Mouse (Mus musculus): ENCODE measurements around the gene AA986860.

AA986860 gene

GRCm38 (mm10) chr1:130734452-130734851, 2.7 kb downstream of the AA986860 start:
- DNase-seq (ENCODE audit: extremely low spot score, low spot score) = no peak

DNA sequence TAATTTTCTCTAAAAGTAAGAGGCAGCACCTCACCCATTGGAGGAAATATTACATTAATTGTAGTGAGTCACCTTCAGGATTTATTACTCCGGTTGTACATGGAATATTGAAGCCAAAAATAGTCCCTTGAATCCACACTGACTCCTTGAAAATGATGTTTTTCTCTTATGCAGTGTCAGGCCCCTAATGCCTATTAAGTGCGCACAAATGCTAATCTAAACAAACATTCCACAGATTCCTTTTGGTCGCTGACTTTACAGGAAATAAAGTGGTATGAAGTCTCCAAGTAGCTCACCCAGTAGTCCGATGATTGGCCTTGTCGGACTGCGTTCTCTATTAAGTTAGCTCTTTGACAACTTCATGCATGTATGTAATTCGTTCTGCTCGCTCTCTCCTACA, 3.1 kb downstream of the AA986860 start:
- no peak for DNase-seq (ENCODE audit: extremely low spot score, low spot score)

GRCm38 (mm10) chr1:130737411-130737881, 5.7 kb downstream of the AA986860 start:
- no peak for DNase-seq (ENCODE audit: extremely low spot score, low spot score)

DNA sequence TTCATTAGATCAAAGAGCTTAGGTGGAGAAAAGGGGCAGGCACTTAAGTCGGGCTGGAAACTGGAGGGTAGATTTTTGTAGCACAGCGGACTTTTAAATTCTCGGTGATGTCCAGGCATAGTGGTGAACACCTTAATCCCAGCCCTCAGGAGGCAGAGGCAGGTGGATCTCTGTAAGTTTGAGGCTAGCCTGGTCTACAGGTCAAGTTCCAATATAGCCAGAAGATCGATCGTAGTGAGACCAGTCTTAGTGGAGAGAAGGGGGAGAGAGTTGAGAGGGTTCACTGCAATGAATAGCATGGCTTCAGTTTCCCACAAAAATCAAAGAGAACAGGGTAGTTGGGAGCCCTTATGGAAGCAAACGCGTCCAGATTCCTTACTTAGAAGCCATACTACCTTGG, 6.1 kb downstream of the AA986860 start:
- no peak for DNase-seq (ENCODE audit: extremely low spot score, low spot score)

DNA sequence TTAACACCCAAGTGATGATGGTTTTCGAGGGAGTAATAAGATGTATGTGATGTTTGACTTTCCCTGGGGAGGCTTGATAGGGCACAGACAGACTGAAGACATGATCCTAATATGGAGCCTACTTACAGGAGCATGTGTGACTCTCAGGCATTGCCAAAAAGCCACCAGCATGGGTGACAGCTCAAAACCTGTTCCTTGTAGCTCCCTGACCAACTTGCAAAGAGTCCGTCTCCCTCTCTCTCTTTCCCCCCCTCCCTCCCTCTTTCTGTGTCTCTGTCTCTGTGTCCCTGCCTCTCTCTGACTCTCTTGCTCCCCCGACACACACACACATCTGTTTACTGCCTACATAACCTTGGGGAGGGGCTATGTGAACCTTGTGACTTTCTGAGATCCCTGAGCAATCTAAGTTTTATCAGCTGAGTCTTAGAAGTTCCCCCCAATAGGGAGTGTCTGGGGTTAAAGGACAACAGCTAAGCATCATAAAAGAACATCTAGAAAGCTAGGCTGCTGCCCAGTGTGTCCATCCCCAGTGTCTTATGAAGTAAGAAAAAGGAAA, 6.9 kb downstream of the AA986860 start:
- no peak for DNase-seq (ENCODE audit: extremely low spot score, low spot score)

- DNase-seq (ENCODE audit: extremely low spot score, low spot score) = no peak
Measured at GRCm38 (mm10) chr1:130739636-130740035, 7.9 kb downstream of the AA986860 start.

- no peak for DNase-seq (ENCODE audit: extremely low spot score, low spot score)
Measured at GRCm38 (mm10) chr1:130740227-130740648, 8.5 kb downstream of the AA986860 start.

GRCm38 (mm10) chr1:130740781-130741720, 9.3 kb downstream of the AA986860 start:
- DNase-seq (ENCODE audit: extremely low spot score, low spot score) = no peak

DNA sequence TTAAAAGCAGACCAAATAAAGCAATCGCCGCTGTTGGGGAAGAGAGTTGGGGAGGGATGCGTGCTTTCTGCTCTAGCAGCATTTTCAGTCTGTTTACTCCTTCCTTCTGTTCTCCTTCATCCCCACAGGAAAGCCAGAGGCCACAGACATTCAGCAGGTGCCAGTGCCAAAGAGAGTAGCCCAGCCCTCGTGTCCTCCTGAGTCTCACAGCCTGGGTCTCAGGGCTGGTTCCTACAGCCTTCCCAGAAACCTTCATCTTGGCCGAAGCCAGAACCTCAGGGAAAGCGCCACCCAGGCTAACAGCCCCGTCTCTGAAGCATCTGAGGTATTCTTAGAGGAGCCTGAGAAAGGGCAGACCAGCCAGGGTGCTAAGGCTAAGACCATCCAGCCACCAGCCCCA, 10.4 kb downstream of the AA986860 start:
- DNase-seq (ENCODE audit: extremely low spot score, low spot score) = no peak

- no peak for DNase-seq (ENCODE audit: extremely low spot score, low spot score)
Measured at GRCm38 (mm10) chr1:130743775-130744174, 12.0 kb downstream of the AA986860 start.

GRCm38 (mm10) chr1:130744217-130744616, 12.4 kb downstream of the AA986860 start:
- DNase-seq (ENCODE audit: extremely low spot score, low spot score) = no peak

GRCm38 (mm10) chr1:130744961-130745360, 13.2 kb downstream of the AA986860 start:
- DNase-seq (ENCODE audit: extremely low spot score, low spot score) = no peak

GRCm38 (mm10) chr1:130745591-130745990, 13.8 kb downstream of the AA986860 start:
- DNase-seq (ENCODE audit: extremely low spot score, low spot score) = peak; percentile 0

DNA sequence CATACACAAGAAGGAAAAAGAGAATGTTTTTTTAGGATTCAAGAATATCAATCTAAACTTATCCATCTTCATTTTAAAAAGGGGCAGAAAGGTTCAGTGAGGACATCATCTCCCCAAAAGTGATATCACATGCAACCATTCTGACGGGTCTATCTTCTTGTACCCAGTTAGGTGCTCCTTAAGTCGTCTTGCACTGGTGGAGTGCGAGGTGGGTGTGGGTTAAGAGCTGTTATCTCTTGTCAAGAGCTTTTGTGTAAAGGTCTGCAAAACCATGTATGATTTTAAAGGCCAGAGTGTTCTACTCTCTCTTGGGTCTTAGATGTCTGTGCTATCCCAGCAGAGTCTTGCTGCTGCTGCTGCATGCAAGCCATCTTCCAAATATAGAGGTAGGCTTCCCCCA, 15.0 kb downstream of the AA986860 start:
- no peak for DNase-seq (ENCODE audit: extremely low spot score, low spot score)

- DNase-seq (ENCODE audit: extremely low spot score, low spot score) = no peak
Measured at GRCm38 (mm10) chr1:130759689-130760088, 27.9 kb downstream of the AA986860 start.

- DNase-seq (ENCODE audit: extremely low spot score, low spot score) = no peak
Measured at GRCm38 (mm10) chr1:130761597-130761996, 29.8 kb downstream of the AA986860 start.

DNA sequence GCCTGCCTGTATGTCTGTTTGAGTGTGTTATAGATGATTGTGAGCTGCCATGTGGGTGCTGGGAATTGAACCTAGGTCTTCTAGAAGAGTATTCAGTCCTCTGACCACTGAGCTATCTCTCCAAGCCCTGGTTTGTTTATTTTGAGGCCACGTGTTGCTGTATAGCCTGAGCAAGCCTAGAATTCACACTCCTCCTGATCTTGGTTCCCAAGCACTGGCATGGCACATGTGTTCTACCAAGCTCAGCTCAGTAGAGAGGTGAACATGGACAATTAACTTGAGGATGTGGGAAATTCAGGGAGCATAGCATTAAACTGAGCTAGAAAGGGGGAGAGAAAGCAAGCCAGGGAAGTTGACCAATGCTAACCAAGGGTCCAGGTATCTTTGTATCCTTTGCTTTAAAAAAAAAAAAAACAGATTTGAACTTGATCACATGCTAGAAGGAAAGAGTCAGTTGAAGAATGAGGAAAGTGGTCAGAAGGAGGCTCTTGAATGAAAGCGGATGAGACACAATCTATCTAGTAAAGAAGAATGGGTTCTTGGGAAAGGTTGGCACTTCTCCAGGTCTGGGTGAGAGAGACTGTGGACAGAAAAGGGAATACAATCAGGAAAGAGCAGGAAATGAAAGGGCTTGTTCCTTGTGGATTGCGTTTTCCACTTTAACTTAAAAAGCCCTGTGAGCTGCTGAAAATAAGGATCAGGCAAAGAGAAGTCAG, 30.4 kb downstream of the AA986860 start:
- peak; percentile 2 for DNase-seq (ENCODE audit: extremely low spot score, low spot score)

- no peak for DNase-seq (ENCODE audit: extremely low spot score, low spot score)
Measured at GRCm38 (mm10) chr1:130764027-130764461, 32.3 kb downstream of the AA986860 start.

- DNase-seq (ENCODE audit: extremely low spot score, low spot score) = no peak
Measured at GRCm38 (mm10) chr1:130767066-130767465, 35.3 kb downstream of the AA986860 start.

GRCm38 (mm10) chr1:130769925-130770324, 38.1 kb downstream of the AA986860 start:
- no peak for DNase-seq (ENCODE audit: extremely low spot score, low spot score)

DNA sequence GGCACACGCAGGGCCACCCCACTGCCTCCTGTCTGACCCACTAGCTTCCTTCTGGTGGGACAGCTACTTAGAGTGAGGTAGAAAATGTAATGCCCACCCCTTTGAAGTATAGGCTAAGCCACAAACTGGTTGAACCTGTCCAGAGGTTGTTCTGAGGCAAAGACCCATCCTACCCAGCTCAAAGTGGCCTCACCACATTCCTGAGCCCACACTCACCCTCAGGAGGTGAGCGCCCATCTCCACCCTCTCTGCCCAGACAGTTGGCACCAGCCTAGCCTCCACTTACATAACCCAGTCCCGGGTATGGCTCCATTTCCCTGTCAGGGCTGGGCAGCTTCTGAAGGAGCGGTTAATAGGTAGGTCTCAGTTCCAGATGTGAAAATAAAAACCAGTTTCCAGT, 38.7 kb downstream of the AA986860 start:
- no peak for DNase-seq (ENCODE audit: extremely low spot score, low spot score)

GRCm38 (mm10) chr1:130770981-130771494, 39.3 kb downstream of the AA986860 start:
- DNase-seq (ENCODE audit: extremely low spot score, low spot score) = no peak
